Mouse (Mus musculus) cerebellum, adult 2 months (tissue): ENCODE measurements around the gene Eif4e1b.
A peak's percentile ranks its signal among the peaks of the same experiment; 100 is the strongest.

Experiments
- CTCF ChIP-seq: fragments of 200-500 bp; IDR thresholded peaks from 2 replicates; pipeline ENCODE4 v1.5.1; 2011; ENCODE audit warnings: low read depth, mild to moderate bottlenecking, control low read depth, low read length, moderate library complexity, borderline replicate concordance; ENCODE audit not compliant: insufficient read depth
- POLR2A ChIP-seq: fragments of 200-500 bp; IDR thresholded peaks from 2 replicates; pipeline ENCODE4 v1.6.1; 2011; ENCODE audit warnings: low read length, control low read depth, borderline replicate concordance; ENCODE audit not compliant: insufficient read depth

GRCm38 (mm10) chr13:54766192-54766768 lies 17.5 kb upstream of the Eif4e1b start, which contains the start of gene Sncb:
- TF ChIP-seq CTCF (peak; percentile 66), POLR2A (peak; percentile 94)
